Mouse (Mus musculus): ENCODE data around the gene Bcl11a.

Bcl11a gene

DNA sequence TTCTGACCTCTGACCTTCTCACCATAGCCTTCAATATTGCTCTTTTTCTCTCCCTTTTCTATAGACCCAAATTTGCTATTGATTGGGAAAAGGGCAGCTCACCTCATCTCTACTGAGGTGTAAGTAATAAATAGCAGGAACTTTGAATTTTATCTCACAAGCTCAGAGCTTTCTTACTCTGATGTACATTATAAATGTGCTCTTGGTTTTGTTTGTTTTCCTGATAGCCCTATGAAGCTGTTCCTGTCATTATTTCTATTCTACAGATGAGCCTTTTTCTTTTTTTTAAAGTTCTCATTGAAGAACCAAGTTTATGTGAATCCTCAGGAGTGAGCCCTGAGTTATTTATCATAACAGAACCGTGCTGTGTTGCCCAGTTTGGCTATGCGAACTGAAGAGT lies 55.0 kb downstream of the Bcl11a start:
- DNase-seq (ENCODE audit: low spot score in 2 of 2), result no peak

- DNase-seq (ENCODE audit: low spot score in 2 of 2), result no peak
Observed at GRCm38 (mm10) chr11:24133484-24133883, 55.6 kb downstream of the Bcl11a start.

DNA sequence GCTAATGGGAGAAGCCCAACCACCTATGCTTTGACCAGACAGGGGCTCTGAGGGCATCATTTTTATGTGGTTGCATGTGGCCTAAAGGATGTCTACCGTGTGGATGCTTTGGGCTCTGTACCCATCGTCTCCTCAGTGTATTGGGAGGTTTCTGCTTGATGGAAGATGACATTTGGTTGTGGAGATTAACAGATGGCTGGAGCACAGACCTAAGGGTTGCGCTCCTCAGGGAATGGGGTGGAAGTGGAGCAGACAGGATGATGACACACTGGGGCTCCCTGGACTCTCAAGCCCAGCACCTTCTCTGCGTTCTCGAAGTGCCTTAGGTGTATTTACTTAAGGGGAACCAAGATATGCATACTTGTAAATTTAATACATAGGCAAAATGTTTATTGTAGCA lies 56.1 kb downstream of the Bcl11a start:
- DNase-seq (ENCODE audit: low spot score in 2 of 2), result no peak

DNA sequence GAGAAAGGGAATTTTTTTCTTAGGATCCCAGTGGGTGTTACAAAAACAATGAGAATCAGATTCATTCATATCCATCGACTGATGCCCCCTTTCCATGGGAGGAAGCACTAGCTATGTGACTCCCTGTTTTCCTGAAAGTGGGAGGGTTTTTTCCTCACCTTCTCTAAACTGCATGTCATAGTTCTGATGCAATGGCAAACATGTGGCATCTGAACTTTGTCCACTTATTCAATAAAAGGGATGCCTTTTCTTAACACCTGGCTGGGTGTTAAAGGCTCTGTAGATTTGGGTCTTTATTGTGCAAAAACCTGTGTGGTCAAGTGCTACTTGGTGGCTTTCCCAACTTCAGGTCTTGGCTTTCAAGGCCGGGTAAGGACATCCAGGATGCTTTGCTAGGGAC lies 57.4 kb downstream of the Bcl11a start:
- no peak for DNase-seq (ENCODE audit: low spot score in 2 of 2)

- no peak for DNase-seq (ENCODE audit: low spot score in 2 of 2)
Observed at GRCm38 (mm10) chr11:24136084-24136785, 58.4 kb downstream of the Bcl11a start.

- DNase-seq (ENCODE audit: low spot score in 2 of 2), result no peak
Observed at GRCm38 (mm10) chr11:24137891-24138290, 60.0 kb downstream of the Bcl11a start.

DNA sequence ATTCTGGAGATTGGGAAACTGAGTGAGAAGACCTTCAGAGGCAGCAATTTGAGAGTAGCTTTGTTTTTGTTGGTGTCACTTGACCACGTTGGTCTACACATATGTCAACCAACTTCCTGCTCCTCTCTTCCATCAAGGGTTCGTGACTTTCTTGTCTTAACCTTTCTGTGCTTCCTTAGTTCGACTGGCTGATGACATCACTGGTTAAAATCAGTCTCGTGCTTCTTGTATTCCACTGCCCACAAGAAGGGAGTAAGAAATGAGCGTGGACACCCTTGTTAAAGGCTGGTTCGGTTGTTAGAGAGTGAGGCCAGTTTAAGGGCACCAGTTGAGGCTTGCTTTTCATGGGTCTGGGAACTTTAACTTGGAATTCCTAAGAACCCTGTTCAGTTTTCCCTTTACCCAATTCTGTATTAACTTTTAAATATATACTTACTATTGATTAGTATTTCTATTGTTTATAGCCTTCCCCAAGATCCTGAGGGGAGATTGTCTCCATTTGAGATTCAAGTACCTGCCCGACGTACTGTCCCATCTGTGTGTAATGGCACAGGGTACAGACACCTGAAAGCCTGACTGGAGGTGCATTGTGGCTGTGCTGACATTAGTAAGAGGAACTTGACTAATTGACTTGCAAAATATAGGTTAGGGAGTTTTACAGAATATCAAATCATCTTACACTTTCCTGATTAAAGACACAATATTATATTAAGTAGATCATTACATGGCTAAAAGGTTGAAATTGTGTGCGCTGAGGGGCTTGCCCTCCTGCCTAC lies 60.9 kb downstream of the Bcl11a start:
- no peak for DNase-seq (ENCODE audit: low spot score in 2 of 2)

DNA sequence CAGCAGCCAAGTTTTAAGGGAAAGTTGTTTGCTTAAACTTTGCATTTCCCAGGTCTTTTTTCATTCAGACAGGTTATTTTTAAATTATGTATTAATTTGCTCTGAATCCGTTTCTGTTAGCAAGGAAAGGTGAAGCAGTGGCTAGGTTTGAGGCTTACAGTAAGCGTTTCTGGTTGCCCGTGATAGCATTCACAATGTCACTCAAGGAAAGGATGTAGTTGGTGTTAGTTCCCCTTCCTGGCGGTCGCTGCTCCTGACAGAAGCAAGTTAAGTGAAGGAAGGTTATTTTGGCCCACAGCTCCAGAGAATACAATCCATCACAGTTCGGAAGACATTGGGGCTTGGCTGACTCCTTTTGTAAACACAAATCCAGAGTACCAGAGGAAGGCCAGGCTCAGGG lies 61.6 kb downstream of the Bcl11a start:
- no peak for DNase-seq (ENCODE audit: low spot score in 2 of 2)

- DNase-seq (ENCODE audit: low spot score in 2 of 2), result no peak
Observed at GRCm38 (mm10) chr11:24139952-24140351, 62.1 kb downstream of the Bcl11a start.

GRCm38 (mm10) chr11:24140948-24141347 lies 63.1 kb downstream of the Bcl11a start:
- no peak for DNase-seq (ENCODE audit: low spot score in 2 of 2)

DNA sequence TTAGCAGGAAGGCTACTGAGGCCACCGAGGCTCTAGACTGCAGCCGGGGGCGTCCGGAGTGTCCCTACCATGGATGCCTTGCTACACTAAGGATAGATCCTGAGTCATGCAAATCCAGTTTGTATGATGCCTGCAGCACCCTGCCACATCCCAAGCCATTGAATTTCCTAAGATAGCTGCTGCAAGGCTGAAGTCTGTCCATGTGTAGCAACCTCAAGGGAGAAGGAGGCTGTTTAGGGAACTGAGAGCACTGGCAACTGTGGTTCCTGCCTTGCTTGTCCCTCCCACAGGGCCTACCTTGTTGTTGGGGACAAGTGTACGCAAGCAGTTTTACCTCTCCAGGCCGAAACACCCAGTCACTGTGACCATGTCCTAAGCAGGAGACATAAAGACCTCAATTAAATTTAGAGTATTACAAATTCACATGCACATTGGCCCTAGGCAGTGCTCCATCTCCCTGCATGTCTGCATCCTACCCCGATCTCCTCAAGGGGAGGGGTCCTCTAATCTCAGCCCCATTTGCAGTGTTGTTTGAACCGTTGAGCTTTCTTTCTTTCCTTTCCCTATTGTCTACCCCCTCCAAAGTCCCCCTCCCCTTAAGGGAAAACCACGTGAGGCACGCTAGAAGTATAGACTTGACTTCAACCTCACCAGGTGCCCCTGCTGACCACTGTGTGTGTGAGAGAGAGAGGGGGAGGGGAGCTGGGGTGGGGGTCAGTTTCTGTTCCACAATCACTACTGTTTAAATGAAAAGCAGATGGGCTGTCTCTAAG lies 63.8 kb downstream of the Bcl11a start:
- no peak for DNase-seq (ENCODE audit: low spot score in 2 of 2)

DNA sequence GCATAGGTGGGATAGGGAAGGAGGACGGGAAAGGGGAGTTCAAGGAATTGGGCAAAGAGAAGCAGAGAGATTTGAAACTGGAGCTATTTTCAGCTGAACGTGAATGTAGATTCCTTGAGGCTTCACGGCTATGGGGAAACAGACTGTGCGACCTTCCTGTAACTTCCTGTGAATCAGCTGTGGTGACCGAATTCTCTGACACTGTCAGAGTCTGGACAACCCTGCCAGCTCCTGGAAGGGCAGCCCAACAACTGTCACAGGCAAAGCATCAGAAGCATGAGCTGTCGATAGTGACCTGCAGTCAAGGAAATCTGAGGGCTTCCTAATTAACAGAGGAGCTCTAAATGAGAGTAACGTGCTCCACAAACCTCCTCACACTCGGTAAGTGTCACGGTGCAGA lies 64.5 kb downstream of the Bcl11a start:
- peak in 1 of 2 experiments; percentile 3 for DNase-seq (ENCODE audit: low spot score in 2 of 2)

GRCm38 (mm10) chr11:24144159-24144946 lies 66.5 kb downstream of the Bcl11a start:
- DNase-seq (ENCODE audit: low spot score in 2 of 2), result no peak

- DNase-seq (ENCODE audit: low spot score in 2 of 2), result no peak
Observed at GRCm38 (mm10) chr11:24146034-24146433, 68.2 kb downstream of the Bcl11a start.

DNA sequence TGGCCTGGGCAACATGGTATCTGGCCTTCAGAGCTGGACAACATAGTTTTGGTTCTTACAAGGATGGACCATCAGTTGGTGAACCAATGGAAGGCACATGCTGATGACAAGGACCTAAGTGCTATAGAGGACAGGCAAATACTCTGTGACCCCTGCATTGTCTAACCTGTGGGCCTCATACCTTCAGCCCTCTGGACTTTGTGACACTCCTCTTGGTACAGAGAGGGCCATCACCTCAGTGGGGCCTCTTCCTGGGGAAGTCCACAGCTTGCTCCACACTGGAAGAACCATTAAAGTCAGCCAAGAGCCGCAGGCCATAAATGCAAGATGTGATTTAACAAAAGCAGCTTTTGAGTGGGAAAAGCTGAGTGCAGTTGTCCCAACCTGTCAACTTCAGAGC lies 68.6 kb downstream of the Bcl11a start:
- no peak for DNase-seq (ENCODE audit: low spot score in 2 of 2)

DNA sequence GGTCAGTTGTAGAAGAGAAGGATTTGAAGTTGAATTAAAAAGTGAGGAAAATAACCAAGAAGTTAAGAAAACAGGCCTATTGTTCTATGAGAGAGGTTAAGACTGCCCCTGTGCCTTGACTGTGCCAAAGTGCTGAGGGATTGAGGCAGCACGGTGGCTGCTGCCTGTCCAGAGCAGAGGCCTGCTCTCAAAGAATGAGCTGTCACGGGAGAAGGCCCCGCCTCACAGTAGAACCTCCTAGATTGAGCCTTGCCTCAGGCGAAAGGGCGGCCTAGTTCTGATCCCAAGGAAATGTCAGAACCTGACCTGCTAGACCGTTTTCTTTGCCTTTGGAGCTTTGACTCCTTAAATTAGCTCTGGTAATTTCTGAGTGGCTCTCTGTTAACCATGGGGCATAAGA lies 69.8 kb downstream of the Bcl11a start:
- no peak for DNase-seq (ENCODE audit: low spot score in 2 of 2)

DNA sequence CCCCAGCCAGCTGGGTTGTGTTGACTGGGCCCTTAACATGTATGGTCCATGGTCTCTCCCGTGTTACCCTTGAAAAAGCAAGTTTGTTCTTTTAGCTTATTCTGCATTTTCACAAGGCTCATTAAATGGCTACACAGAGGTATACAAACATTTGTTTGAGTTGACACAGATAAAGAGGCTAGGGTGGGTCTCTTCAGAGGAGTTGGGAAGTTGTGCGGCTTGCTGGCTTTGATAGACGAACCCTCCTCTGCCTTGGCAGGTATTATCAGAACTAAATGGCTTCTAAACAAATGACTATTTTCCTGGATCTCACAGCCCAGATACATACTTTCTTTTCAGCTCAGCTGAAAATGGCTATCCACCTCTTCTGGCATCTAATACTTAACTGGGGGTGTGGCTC lies 70.7 kb downstream of the Bcl11a start:
- DNase-seq (ENCODE audit: low spot score in 2 of 2), result no peak

DNA sequence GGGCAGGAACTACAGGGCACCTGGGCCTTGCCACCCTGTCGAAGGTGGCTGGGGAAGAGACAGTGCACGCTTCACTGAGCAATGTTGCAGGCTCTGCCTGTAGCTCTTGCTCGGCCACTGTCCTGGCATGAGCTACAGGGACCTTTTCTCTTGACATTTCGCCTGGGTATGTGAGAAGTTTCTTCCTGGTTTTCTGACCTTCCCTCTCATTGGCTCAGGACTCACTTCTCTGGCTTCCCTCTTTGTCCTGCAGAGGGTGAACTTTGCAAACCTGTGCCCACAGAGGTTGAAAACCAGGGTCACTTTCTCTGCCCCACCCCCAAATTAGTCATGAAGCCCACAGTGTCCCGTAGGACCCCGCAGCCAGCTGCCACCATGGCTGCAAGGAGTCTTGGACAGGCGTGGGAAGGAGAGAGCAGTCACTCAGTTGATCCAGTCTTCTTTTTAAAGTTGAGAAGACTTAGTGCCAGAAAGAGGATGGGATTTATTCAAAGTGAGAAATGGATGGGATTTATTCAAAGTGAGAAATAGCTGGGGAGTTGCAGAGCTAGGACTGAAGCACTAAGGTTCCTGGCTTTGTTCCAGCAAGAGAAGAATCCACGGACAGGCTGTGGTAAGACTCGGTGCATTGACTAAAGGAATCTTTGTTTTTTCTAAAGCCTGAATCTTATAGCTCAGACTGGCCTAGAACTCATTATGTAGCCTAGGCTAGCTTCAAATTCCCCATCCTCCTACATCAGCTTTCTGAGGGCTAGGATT lies 71.8 kb downstream of the Bcl11a start:
- DNase-seq (ENCODE audit: low spot score in 2 of 2), result no peak

- DNase-seq (ENCODE audit: low spot score in 2 of 2), result no peak
Observed at GRCm38 (mm10) chr11:24152076-24152784, 74.4 kb downstream of the Bcl11a start.

GRCm38 (mm10) chr11:24153049-24153448 lies 75.2 kb downstream of the Bcl11a start:
- DNase-seq (ENCODE audit: low spot score in 2 of 2), result no peak
